In genomic region chr5:136045408-136045807, GRCm38 (mm10) we compare ENCODE assay signal across 9 mouse cellular contexts. TPM values are rescaled to one million over a fixed set of nuclear protein-coding genes. Genes with fewer than 3 reads are reported as not detected.
A peak's percentile ranks its signal among the peaks of the same experiment; 100 is the strongest.
DNase-seq lines count a peak whose midpoint lies in the region; ATAC-seq and TF ChIP-seq lines count a peak whose summit lies in the region.
"Had no signal": no experiment of that assay in that cellular context is flagged by ENCODE, and none has a peak within 500 bp of the region (broad histone marks: within the 10 kb centered on the region; RNA-seq: fewer than 3 reads in every experiment).

No protein-coding gene starts in this region.

- no peak overlapping the region for H3K27ac ChIP-seq in heart, adult 2 months
- H3K27ac ChIP-seq in lung, postnatal 0 days (ENCODE audit: low read length), result no peak overlapping the region
- H3K27ac ChIP-seq: neural tube, embryonic 12.5 days had no signal

- no peak overlapping the region for H3K9ac ChIP-seq in heart, adult 2 months (ENCODE audit: low read depth, low read length)
- H3K9ac ChIP-seq in lung, postnatal 0 days (replicated peaks; ENCODE audit: low read depth), result no peak overlapping the region
- H3K9ac ChIP-seq: neural tube, embryonic 12.5 days had no signal

- no peaks in the 10 kb centered on the region for H3K27me3 ChIP-seq in heart, adult 2 months (ENCODE audit: control insufficient read depth, insufficient read depth, low read length)
- H3K27me3 ChIP-seq in lung, postnatal 0 days (replicated peaks; ENCODE audit: insufficient read depth, low read length), result no peaks in the 10 kb centered on the region
- H3K27me3 ChIP-seq: neural tube, embryonic 12.5 days had no signal

- ATAC-seq in lung, postnatal 0 days, result no peak
- ATAC-seq in erythroid progenitor cell, adult 5-6 weeks (replicated peaks; ENCODE audit: low FRiP score, poor library complexity, severe bottlenecking), result no peak

- 36% methylated on average over 9 of the region's 9 CpGs for WGBS in heart, adult 2 months
- 30% methylated on average over 9 of the region's 9 CpGs for WGBS in lung, postnatal 0 days

- H3K4me1 ChIP-seq in heart, adult 2 months (ENCODE audit: control insufficient read depth, insufficient read depth, low read length), result no peaks in the 10 kb centered on the region
- H3K4me1 ChIP-seq in lung, postnatal 0 days (ENCODE audit: insufficient read depth, low read depth, low read length), result no peaks in the 10 kb centered on the region

- no peaks in the 10 kb centered on the region for H3K79me2 ChIP-seq in heart, adult 2 months (replicated peaks; ENCODE audit: control insufficient read depth, insufficient read depth, low read length)

- no peak for TF ChIP-seq EP300 in heart, adult 2 months (IDR thresholded peaks at IDR 0.05; ENCODE audit: insufficient read depth, low read depth, low read length)
- no peak for TF ChIP-seq EP300 in lung, postnatal 0 days (IDR thresholded peaks at IDR 0.05)

- H3K36me3 ChIP-seq in heart, adult 2 months (ENCODE audit: control insufficient read depth, insufficient read depth, low read length), result no peaks in the 10 kb centered on the region
- H3K36me3 ChIP-seq in lung, postnatal 0 days (ENCODE audit: insufficient read depth, low read length), result no peaks in the 10 kb centered on the region
- H3K36me3 ChIP-seq: neural tube, embryonic 12.5 days had no signal

- H3K9me3 ChIP-seq in lung, postnatal 0 days (ENCODE audit: low read length), result no peaks in the 10 kb centered on the region
- H3K9me3 ChIP-seq: neural tube, embryonic 12.5 days had no signal

- DNase-seq in heart, adult 2 months, result no peak
- DNase-seq in heart, adult 9 months (ENCODE audit: low spot score in 2 of 2), result no peak
- peak; percentile 64 for DNase-seq in A20 (ENCODE audit: low read depth, low spot score)
- DNase-seq in ZHBTc4 (ENCODE audit: low read depth, low spot score), result peak; percentile 61
- no peak for DNase-seq in lung, postnatal 0 days (ENCODE audit: low spot score)
- DNase-seq in layer of hippocampus, postnatal 25 days (ENCODE audit: extremely low spot score in 1 of 2, low spot score in 1 of 2), result no peak
- no peak for DNase-seq in left cerebral cortex, postnatal 36 days (ENCODE audit: low spot score in 2 of 2)

- no peak overlapping the region for H3K4me3 ChIP-seq in heart, adult 2 months
- H3K4me3 ChIP-seq in lung, postnatal 0 days (ENCODE audit: low read depth, low read length), result no peak overlapping the region
- H3K4me3 ChIP-seq: neural tube, embryonic 12.5 days had no signal

- peak; percentile 10; the same call in 1 of the 2 replicates for TF ChIP-seq CTCF in heart, adult 2 months (IDR thresholded peaks at IDR 0.05)
- peak; percentile 61 for TF ChIP-seq CTCF in lung, postnatal 0 days (IDR thresholded peaks at IDR 0.05)

- TF ChIP-seq POLR2A in heart, adult 2 months (IDR thresholded peaks at IDR 0.05; ENCODE audit: insufficient read depth, low read depth, low read length), result no peak

- intact Hi-C loops in heart, adult 2 months (cut with DNase I), result loop anchor here (5.0 kb wide), 3 partner anchors 42 to 143 kb away; no protein-coding TSS in a partner anchor
- intact Hi-C loops in left cerebral cortex, postnatal 36 days (cut with DNase I), result no loop called here

- no peak overlapping the region for H3K4me2 ChIP-seq in lung, postnatal 0 days (replicated peaks; ENCODE audit: low read depth, low read length)
- H3K4me2 ChIP-seq: neural tube, embryonic 12.5 days had no signal

RNA-seq across cellular contexts. Expression of gene Upk3b, which starts 7.1 kb away (rescaled TPM):
- 10 to 100 TPM; 16.7 to 18.6 TPM for total RNA-seq in heart, adult 2 months (2021)
- polyA plus RNA-seq in heart, adult 2 months (2012; rRNA removed), result 25.8 and 30.5 TPM in 2 replicates
- 35.7 and 38.8 TPM in 2 replicates for polyA plus RNA-seq in lung, postnatal 0 days (2015; fragmentation: Nextera tagmentation; extraction: Ambion mirVana)
- total RNA-seq in layer of hippocampus, postnatal 25 days (2021), result not detected
- not detected in 2 replicates for total RNA-seq in erythroid progenitor cell, adult 5-6 weeks (2015; ENCODE audit: low replicate concordance)
- total RNA-seq in erythroid progenitor cell, adult 5-6 weeks (2017; ENCODE audit: low replicate concordance), result not detected in 2 replicates
- total RNA-seq in left cerebral cortex, postnatal 36 days (2021), result not detected

RNA-seq across cellular contexts. Expression of gene Upk3bl, which starts 8.9 kb away (rescaled TPM):
- total RNA-seq in heart, adult 2 months (2021), result not detected
- polyA plus RNA-seq in heart, adult 2 months (2012; rRNA removed), result not detected in 2 replicates
- polyA plus RNA-seq in lung, postnatal 0 days (2015; fragmentation: Nextera tagmentation; extraction: Ambion mirVana), result 1.1 and 1.2 TPM in 2 replicates
- not detected for total RNA-seq in layer of hippocampus, postnatal 25 days (2021)
- total RNA-seq in erythroid progenitor cell, adult 5-6 weeks (2015; ENCODE audit: low replicate concordance), result not detected in 2 replicates
- total RNA-seq in erythroid progenitor cell, adult 5-6 weeks (2017; ENCODE audit: low replicate concordance), result not detected in 2 replicates
- total RNA-seq in left cerebral cortex, postnatal 36 days (2021), result not detected

RNA-seq across cellular contexts. Expression of gene Rasa4, which starts 38.3 kb away (rescaled TPM):
- 1 to 10 TPM; 3.8 to 4.7 TPM for total RNA-seq in heart, adult 2 months (2021)
- polyA plus RNA-seq in heart, adult 2 months (2012; rRNA removed), result 6.0 and 8.1 TPM in 2 replicates
- polyA plus RNA-seq in lung, postnatal 0 days (2015; fragmentation: Nextera tagmentation; extraction: Ambion mirVana), result 2.0 and 2.8 TPM in 2 replicates
- 1 to 10 TPM; 2.5 to 3.4 TPM for total RNA-seq in layer of hippocampus, postnatal 25 days (2021)
- total RNA-seq in erythroid progenitor cell, adult 5-6 weeks (2015; ENCODE audit: low replicate concordance), result 2.5 and 10.5 TPM in 2 replicates
- total RNA-seq in erythroid progenitor cell, adult 5-6 weeks (2017; ENCODE audit: low replicate concordance), result 0.83 and 2.8 TPM in 2 replicates
- 1 to 10 TPM; 3.8 to 7.0 TPM for total RNA-seq in left cerebral cortex, postnatal 36 days (2021)

RNA-seq across cellular contexts. Expression of gene Dtx2, which starts 50.8 kb away (rescaled TPM):
- 1 to 10 TPM; 6.3 to 7.3 TPM for total RNA-seq in heart, adult 2 months (2021)
- polyA plus RNA-seq in heart, adult 2 months (2012; rRNA removed), result 9.7 and 10.9 TPM in 2 replicates
- polyA plus RNA-seq in lung, postnatal 0 days (2015; fragmentation: Nextera tagmentation; extraction: Ambion mirVana), result 18.9 and 21.6 TPM in 2 replicates
- 1 to 10 TPM; 7.8 to 8.2 TPM for total RNA-seq in layer of hippocampus, postnatal 25 days (2021)
- 1.8 and 3.8 TPM in 2 replicates for total RNA-seq in erythroid progenitor cell, adult 5-6 weeks (2015; ENCODE audit: low replicate concordance)
- total RNA-seq in erythroid progenitor cell, adult 5-6 weeks (2017; ENCODE audit: low replicate concordance), result 0.13 and 2.3 TPM in 2 replicates
- 1 to 10 TPM; 7.7 to 8.4 TPM for total RNA-seq in left cerebral cortex, postnatal 36 days (2021)

Comparison
In these comparisons a context has a peak if more than half of its experiments do, and no peak if none do; other contexts are left out.
1. DNase-seq: peak in A20 (single experiment) and ZHBTc4 (single experiment); none in heart, adult 2 months (0 of 2), heart, adult 9 months (0 of 2), lung, postnatal 0 days (single experiment), layer of hippocampus, postnatal 25 days (0 of 2) and left cerebral cortex, postnatal 36 days (0 of 2).
2. RNA of gene Upk3b, which starts 7.1 kb away (total RNA-seq): 16.7 to 18.6 TPM in heart, adult 2 months; not detected in left cerebral cortex, postnatal 36 days, not detected in layer of hippocampus, postnatal 25 days and not detected in erythroid progenitor cell, adult 5-6 weeks; every median in the first group is over 10 times any median in the second.